Mouse (Mus musculus) C2C12 (cell line): Measurements from ENCODE around the gene Ttn.

Source experiments
- CEBPB ChIP-seq: IDR thresholded peaks from one replicate; pipeline ENCODE4 v1.6.1; 2011; ENCODE audit warnings: low read depth, mild to moderate bottlenecking, control low read depth, moderate library complexity
- CTCF ChIP-seq: IDR thresholded peaks from one replicate; pipeline ENCODE4 v1.5.1; 2011; ENCODE audit not compliant: control insufficient read depth, insufficient read depth, insufficient read length
- FOSL1 ChIP-seq: IDR thresholded peaks from one replicate; pipeline ENCODE4 v1.8.0; 2011; ENCODE audit warnings: mild to moderate bottlenecking, low read length; ENCODE audit not compliant: poor library complexity, insufficient read depth, severe bottlenecking
- MAX ChIP-seq: IDR thresholded peaks from one replicate; pipeline ENCODE4 v1.6.1; 2011; ENCODE audit warnings: mild to moderate bottlenecking, control low read depth
- MYOD1 ChIP-seq: IDR thresholded peaks from one replicate; pipeline ENCODE4 v1.6.1; 2011; ENCODE audit warnings: low read depth; ENCODE audit not compliant: control insufficient read depth, insufficient read length
- MYOG ChIP-seq: IDR thresholded peaks from one replicate; pipeline ENCODE4 v1.6.1; 2011; ENCODE audit not compliant: control insufficient read depth, insufficient read length; ENCODE audit errors: extremely low read depth

DNA sequence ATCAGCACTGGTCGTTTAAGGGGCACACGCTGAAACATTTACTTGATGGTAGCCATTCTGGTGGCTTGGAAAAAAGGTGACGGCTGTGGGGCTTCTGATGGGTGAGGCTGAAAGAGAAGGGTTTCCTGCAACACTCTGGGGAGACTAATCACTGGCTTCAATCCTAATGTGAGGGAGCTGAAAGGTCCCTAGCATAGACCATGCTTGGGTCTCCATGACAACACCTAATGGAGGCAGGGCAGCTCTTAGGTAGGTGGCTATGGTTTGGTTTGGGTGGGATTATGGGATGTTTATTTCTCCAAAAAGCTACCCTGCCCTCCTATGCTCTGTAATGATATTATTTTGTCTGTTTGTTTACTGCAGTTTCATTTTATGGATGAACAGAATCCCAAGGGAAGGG is 326.9 kb downstream of the Ttn start:
- TF ChIP-seq CEBPB = no peak
- no peak for TF ChIP-seq CTCF
- no peak for TF ChIP-seq FOSL1
- no peak for TF ChIP-seq MYOG
- TF ChIP-seq MAX = no peak
- TF ChIP-seq MYOD1 = no peak
